ENCODE assay signal across 14 mouse cellular contexts in the genomic region with DNA sequence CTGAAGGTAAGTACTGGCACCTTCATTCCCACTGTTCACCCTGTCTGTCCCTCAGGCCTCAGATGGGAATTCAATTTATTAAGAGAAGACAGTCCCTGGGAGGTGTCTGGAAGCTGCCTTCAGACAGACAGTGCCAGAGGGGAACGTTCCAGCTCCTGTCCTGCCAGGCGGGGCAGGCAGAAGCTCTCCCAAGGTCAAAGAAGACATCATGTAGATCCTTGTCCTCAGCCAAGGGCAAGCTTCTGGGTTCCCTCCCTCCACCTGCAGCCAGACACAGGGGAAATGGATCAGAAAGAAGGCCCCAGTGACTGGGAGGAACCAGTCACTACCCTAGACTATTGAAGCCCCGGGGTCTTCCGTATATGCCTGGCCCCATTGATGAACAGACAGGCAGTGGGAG.
DNase-seq lines count a peak whose midpoint lies in the region; ATAC-seq lines count a peak whose summit lies in the region.
"Had no signal": no experiment of that assay in that cellular context is flagged by ENCODE, and none has a peak within 500 bp of the region (broad histone marks: within the 10 kb centered on the region; RNA-seq: fewer than 3 reads in every experiment).

No protein-coding gene starts in this region.

- H3K9ac ChIP-seq in neural tube, embryonic 13.5 days, result peak overlapping the region; percentile 1; the same call in 1 of the 2 replicates
- 0 out of 2 replicates have a peak overlapping the region, but pooled peaks have one; percentile 28 for H3K9ac ChIP-seq in forebrain, embryonic 13.5 days
- H3K9ac ChIP-seq in limb, embryonic 12.5 days (replicated peaks), result no peak overlapping the region
- H3K9ac ChIP-seq: embryonic facial prominence, embryonic 12.5 days; neural tube, embryonic 12.5 days had no signal

- H3K27ac ChIP-seq in neural tube, embryonic 13.5 days (replicated peaks), result peak overlapping the region; percentile 99
- H3K27ac ChIP-seq in forebrain, embryonic 13.5 days, result peak overlapping the region; percentile 99
- peak overlapping the region; percentile 23; the same call in 1 of the 2 replicates for H3K27ac ChIP-seq in limb, embryonic 12.5 days

- no peaks in the 10 kb centered on the region for H3K9me3 ChIP-seq in neural tube, embryonic 13.5 days
- H3K9me3 ChIP-seq in forebrain, embryonic 13.5 days (replicated peaks), result no peaks in the 10 kb centered on the region
- H3K9me3 ChIP-seq in limb, embryonic 12.5 days, result no peaks in the 10 kb centered on the region
- H3K9me3 ChIP-seq: embryonic facial prominence, embryonic 12.5 days; G1E; neural tube, embryonic 12.5 days had no signal

- H3K27me3 ChIP-seq in neural tube, embryonic 13.5 days, result no peaks in the 10 kb centered on the region
- H3K27me3 ChIP-seq in forebrain, embryonic 13.5 days, result no peaks in the 10 kb centered on the region
- no peaks in the 10 kb centered on the region for H3K27me3 ChIP-seq in limb, embryonic 12.5 days
- H3K27me3 ChIP-seq: embryonic facial prominence, embryonic 12.5 days; neural tube, embryonic 12.5 days had no signal

- no peak overlapping the region for H3K4me3 ChIP-seq in neural tube, embryonic 13.5 days
- no peak overlapping the region for H3K4me3 ChIP-seq in forebrain, embryonic 13.5 days
- H3K4me3 ChIP-seq in limb, embryonic 12.5 days (replicated peaks), result no peak overlapping the region
- H3K4me3 ChIP-seq: embryonic facial prominence, embryonic 12.5 days; neural tube, embryonic 12.5 days had no signal

- DNase-seq in neural tube, embryonic 10.5 days (ENCODE audit: extremely low spot score, low spot score), result no peak
- no peak for DNase-seq in cerebellum, adult 9-11 months
- DNase-seq in kidney, postnatal 10 days, result no peak
- DNase-seq in spleen, postnatal 14 days (ENCODE audit: low spot score in 2 of 2), result no peak
- DNase-seq: cerebellum, adult 8-10 months; lung, postnatal 36 days; right cerebral cortex, postnatal 14 days had no signal

- WGBS in neural tube, embryonic 13.5 days, result 79% methylated on average over 4 of the region's 4 CpGs
- 79% methylated on average over 4 of the region's 4 CpGs for WGBS in forebrain, embryonic 13.5 days
- WGBS in limb, embryonic 12.5 days, result 86% methylated on average over 4 of the region's 4 CpGs

- H3K4me2 ChIP-seq in neural tube, embryonic 13.5 days, result no peak overlapping the region
- H3K4me2 ChIP-seq in forebrain, embryonic 13.5 days, result no peak overlapping the region
- H3K4me2 ChIP-seq in limb, embryonic 12.5 days, result no peak overlapping the region
- H3K4me2 ChIP-seq: embryonic facial prominence, embryonic 12.5 days; neural tube, embryonic 12.5 days had no signal

- no peaks in the 10 kb centered on the region for H3K36me3 ChIP-seq in neural tube, embryonic 13.5 days
- no peaks in the 10 kb centered on the region for H3K36me3 ChIP-seq in forebrain, embryonic 13.5 days (ENCODE audit: poor library complexity, severe bottlenecking)
- H3K36me3 ChIP-seq in limb, embryonic 12.5 days, result no peaks in the 10 kb centered on the region
- H3K36me3 ChIP-seq: embryonic facial prominence, embryonic 12.5 days; G1E; neural tube, embryonic 12.5 days had no signal

- peaks cover 83% of the 10 kb centered on the region for H3K4me1 ChIP-seq in neural tube, embryonic 13.5 days (replicated peaks)
- peaks cover 91% of the 10 kb centered on the region for H3K4me1 ChIP-seq in forebrain, embryonic 13.5 days
- H3K4me1 ChIP-seq in limb, embryonic 12.5 days (replicated peaks), result peaks cover 66% of the 10 kb centered on the region

- ATAC-seq in neural tube, embryonic 13.5 days (ENCODE audit: low read depth), result no peak
- ATAC-seq in forebrain, embryonic 13.5 days, result no peak
- ATAC-seq in limb, embryonic 12.5 days (ENCODE audit: insufficient number of reproducible peaks, insufficient read depth, low FRiP score, low TSS enrichment, low read depth), result no peak
- ATAC-seq: intestine, embryonic 16.5 days had no signal

Comparison
In these comparisons a context has a peak if more than half of its experiments do, and no peak if none do; other contexts are left out.
1. H3K27ac ChIP-seq: peak in every context shown above with its lines; median percentile 99 in neural tube, embryonic 13.5 days; 99 in forebrain, embryonic 13.5 days; 23 in limb, embryonic 12.5 days.